Mouse (Mus musculus) olfactory bulb, adult 2 months (tissue): Measurements from ENCODE around the gene Mllt3.

ENCODE experiments used
- CTCF ChIP-seq: fragments of 200-500 bp; IDR thresholded peaks from 2 replicates; pipeline ENCODE4 v1.5.1; 2012; ENCODE audit warnings: low read depth, mild to moderate bottlenecking, low read length, moderate library complexity; ENCODE audit not compliant: insufficient read depth
- POLR2A ChIP-seq: fragments of 200-500 bp; IDR thresholded peaks from 2 replicates; pipeline ENCODE4 v1.6.1; 2012; ENCODE audit warnings: mild to moderate bottlenecking, low read depth, low read length, moderate library complexity; ENCODE audit not compliant: insufficient read depth

- no peak for TF ChIP-seq POLR2A
- no peak for TF ChIP-seq CTCF
Observed at GRCm38 (mm10) chr4:87930356-87931245, 102.6 kb downstream of the Mllt3 start.
